Mouse (Mus musculus) lung, postnatal 0 days (tissue): ENCODE data around the gene Mia2. TPM values are rescaled to one million over a fixed set of nuclear protein-coding genes. Genes with fewer than 3 reads are reported as not detected.
"Not testable (repeated sequence)": the region's sequence is repeated elsewhere in the genome, so short reads cannot be mapped to it uniquely, and the experiment has no call there.

ENCODE experiments used
- ATAC-seq: fragments of 200-750 bp; cut with Nextera tagmentation; 2 replicates; pipeline ENCODE4 v1.8.0; 2017; ENCODE audit warnings: moderate library complexity
- DNase-seq: peaks from one replicate; pipeline ENCODE4 v3.0.0-alpha.2; 2016; ENCODE audit warnings: low spot score
- H3K27ac ChIP-seq: fragments of 300-500 bp; sonication (generic); 2 replicates; pipeline ENCODE4 v1.5.1; 2014; ENCODE audit warnings: antibody characterized with exemption, mild to moderate bottlenecking, low read length, mixed read lengths
- H3K27me3 ChIP-seq: fragments of 300-500 bp; sonication (generic); replicated peaks from 2 replicates; pipeline ENCODE4 v1.6.1; 2014; ENCODE audit warnings: low read length, mixed read lengths; ENCODE audit not compliant: insufficient read depth
- H3K36me3 ChIP-seq: fragments of 300-500 bp; sonication (generic); 2 replicates; pipeline ENCODE4 v1.6.1; 2014; ENCODE audit warnings: low read length, mixed read lengths; ENCODE audit not compliant: insufficient read depth
- H3K4me1 ChIP-seq: fragments of 300-500 bp; sonication (generic); 2 replicates; pipeline ENCODE4 v1.6.1; 2014; ENCODE audit warnings: antibody characterized with exemption, low read depth, low read length, mixed read lengths; ENCODE audit not compliant: insufficient read depth
- H3K4me2 ChIP-seq: fragments of 300-500 bp; sonication (generic); replicated peaks from 2 replicates; pipeline ENCODE4 v1.6.1; 2014; ENCODE audit warnings: low read depth, mild to moderate bottlenecking, low read length, moderate library complexity, mixed read lengths
- H3K4me3 ChIP-seq: fragments of 300-500 bp; sonication (generic); 2 replicates; pipeline ENCODE4 v1.5.1; 2014; ENCODE audit warnings: low read depth, low read length
- H3K9ac ChIP-seq: fragments of 300-500 bp; sonication (generic); replicated peaks from 2 replicates; pipeline ENCODE4 v1.6.1; 2014; ENCODE audit warnings: low read depth, mild to moderate bottlenecking
- H3K9me3 ChIP-seq: fragments of 300-500 bp; sonication (generic); 2 replicates; pipeline ENCODE4 v1.6.1; 2016; ENCODE audit warnings: low read length, mixed read lengths
- CTCF ChIP-seq: IDR thresholded peaks from 2 replicates; pipeline ENCODE4 v1.5.1; 2016; ENCODE audit warnings: antibody characterized with exemption, mild to moderate bottlenecking
- EP300 ChIP-seq: IDR thresholded peaks from 2 replicates; pipeline ENCODE4 v1.6.1; 2016; ENCODE audit warnings: antibody characterized with exemption, mild to moderate bottlenecking, control low read depth
- WGBS: fragments of 180-500 bp; shearing (Covaris S2); extraction: QIAGEN DNeasy Blood & Tissue Kit; methylation state at CpG from one replicate; pipeline ENCODE4 v1.1.7; 2014; 5-methylcytosine and 5-hydroxymethylcytosine counted together
- polyA plus RNA-seq: library from polyadenylated mRNA; unstranded; fragments of >200 nt; fragmentation: Nextera tagmentation; extraction: Ambion mirVana; gene quantifications from 2 replicates; pipeline ENCODE4 v1.2.1, GENCODE M21; 2015

The Mia2 gene
- 78.9 and 79.3 TPM in 2 replicates for polyA plus RNA-seq

DNA sequence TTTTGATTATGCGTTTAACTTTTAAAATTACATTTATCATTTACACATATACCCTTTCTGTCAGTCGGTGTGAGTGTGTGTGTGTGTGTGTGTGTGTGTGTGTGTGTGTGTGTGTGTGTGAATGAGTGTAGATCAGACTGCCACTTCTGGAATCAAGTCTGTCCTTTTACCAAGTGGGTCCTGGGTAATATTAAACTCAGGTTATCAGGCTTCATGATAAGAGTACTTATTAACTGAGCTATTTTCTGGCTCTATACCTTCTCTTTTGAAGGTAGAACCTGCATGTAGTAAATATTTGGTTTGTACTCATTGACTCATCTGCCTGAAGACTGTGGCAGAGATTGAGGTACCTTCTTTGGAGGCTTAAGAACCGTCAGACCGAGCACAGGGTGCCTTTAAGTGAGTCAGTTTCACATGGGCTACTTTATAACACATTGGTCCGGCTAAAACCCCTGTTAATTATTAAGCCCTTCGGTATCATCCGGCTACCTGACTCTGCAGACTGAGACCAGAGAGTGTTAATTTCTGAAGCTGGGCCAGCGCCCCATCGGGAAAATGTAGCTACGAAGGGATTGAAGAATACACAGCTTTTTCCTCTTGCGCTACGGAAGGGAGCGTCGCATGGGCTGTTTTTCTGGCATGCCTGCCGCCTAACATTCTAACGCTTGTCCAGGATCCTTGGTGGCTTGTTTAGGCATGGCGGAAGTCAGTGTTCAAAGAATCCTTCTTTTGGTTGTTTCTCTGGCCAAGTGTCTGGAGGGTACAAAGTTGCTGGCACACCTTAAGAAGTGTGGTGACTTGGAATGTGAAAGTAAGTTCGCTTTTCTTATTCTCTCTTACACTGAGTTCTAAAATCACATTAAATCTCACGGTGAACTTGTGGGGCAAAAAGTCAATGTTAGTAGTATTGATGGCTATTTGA is at the start of gene Mia2:
Gene Mia2, plus strand, starts transcription at position 696 of the 922 bp plus-strand sequence.
- H3K4me2 ChIP-seq = peak within 1 kb of the TSS; percentile 33
- 56% methylated on average over 19 of the region's 19 CpGs for WGBS
- peak within 1 kb of the TSS; percentile 8; the same call in 1 of the 2 replicates for H3K9ac ChIP-seq

DNA sequence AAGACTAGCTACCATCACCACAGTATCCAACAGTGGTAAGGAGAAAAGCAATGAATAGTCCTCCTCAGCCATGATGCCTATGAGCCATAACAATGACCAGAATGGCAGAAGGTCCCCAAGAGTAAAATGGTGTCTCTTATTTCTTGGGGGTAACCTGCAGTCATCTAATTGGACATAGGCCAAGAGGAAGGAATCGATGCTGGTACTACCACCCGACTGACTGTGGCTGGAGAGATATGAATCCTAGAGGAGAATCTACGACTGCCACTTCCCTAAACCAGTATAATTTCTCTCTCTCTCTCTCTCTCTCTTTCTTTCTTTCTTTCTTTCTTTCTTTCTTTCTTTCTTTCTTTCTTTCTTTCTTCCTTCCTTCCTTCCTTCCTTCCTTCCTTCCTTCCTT is 43.1 kb upstream of the Mia2 start:
- no peak overlapping the region for H3K27ac ChIP-seq
- H3K4me1 ChIP-seq = no peaks in the 10 kb centered on the region
- H3K4me3 ChIP-seq = no peak overlapping the region
- ATAC-seq (no peak), DNase-seq (no peak)
- no peaks in the 10 kb centered on the region for H3K9me3 ChIP-seq
- no peak overlapping the region for H3K4me2 ChIP-seq
- no peak overlapping the region for H3K9ac ChIP-seq
- peaks cover 11% of the 10 kb centered on the region for H3K36me3 ChIP-seq
- 75% methylated on average over 3 of the region's 3 CpGs for WGBS
- TF ChIP-seq CTCF = no peak
- TF ChIP-seq EP300 = no peak
- H3K27me3 ChIP-seq = no peaks in the 10 kb centered on the region

More for the DNA sequence above, at the start of gene Mia2:
- DNase-seq (peak; percentile 59), ATAC-seq (peak; percentile 69)
- TF ChIP-seq CTCF (no peak), EP300 (0 out of 2 replicates have a peak, but pooled peaks have one; percentile 16)
- Histone ChIP-seq H3K4me3 (peak within 1 kb of the TSS; percentile 36), H3K4me1 (no peaks in the 10 kb centered on the region), H3K27me3 (no peaks in the 10 kb centered on the region), H3K9me3 (no peaks in the 10 kb centered on the region), H3K36me3 (no peaks in the 10 kb centered on the region), H3K27ac (peak within 1 kb of the TSS; percentile 70)

DNA sequence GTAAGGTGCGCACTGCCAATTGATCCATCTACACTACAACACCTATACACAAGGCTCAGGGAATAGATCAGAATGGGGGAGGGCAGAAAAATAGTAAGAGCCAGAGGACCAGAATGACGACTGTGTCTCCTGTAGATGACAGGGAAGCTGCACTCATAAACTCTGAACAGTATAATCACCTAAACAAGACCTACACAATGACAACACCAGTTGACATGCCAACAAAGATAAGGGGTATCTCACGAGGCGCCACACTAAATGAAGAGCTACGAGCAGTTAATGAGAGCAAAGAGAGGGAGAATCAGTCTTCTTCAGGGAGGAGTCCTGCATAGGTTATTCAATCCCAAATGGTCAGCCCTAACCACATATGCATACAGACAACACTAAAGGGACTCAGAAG is 42.4 kb upstream of the Mia2 start:
- Histone ChIP-seq H3K36me3 (peaks cover 11% of the 10 kb centered on the region), H3K9me3 (no peaks in the 10 kb centered on the region), H3K4me3 (no peak overlapping the region), H3K4me1 (no peaks in the 10 kb centered on the region), H3K27ac (no peak overlapping the region), H3K4me2 (no peak overlapping the region), H3K9ac (no peak overlapping the region), H3K27me3 (no peaks in the 10 kb centered on the region)
- 87% methylated on average over 5 of the region's 5 CpGs for WGBS
- DNase-seq (no peak), ATAC-seq (no peak)
- no peak for TF ChIP-seq EP300
- no peak for TF ChIP-seq CTCF

DNA sequence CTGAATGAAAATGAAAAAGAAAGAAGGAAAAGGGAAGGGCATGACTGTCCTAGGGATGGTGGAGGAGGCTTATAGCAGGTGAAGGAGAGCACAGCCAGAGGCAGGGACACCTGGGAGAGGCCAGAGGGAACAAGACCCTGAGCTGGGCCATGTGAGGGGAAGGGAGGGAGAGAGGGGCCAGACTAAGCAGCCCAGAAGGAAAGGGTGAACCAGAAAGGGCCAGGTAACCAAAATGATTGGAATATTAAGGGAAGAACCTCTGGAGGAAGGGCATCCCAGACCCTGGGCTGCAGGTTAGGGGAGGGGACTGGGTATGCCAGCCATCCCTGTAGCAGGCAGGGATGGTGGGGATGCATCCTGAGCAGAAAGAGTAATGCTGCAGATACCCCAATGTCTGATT is 41.6 kb upstream of the Mia2 start:
- Histone ChIP-seq H3K9ac (no peak overlapping the region), H3K36me3 (peaks cover 11% of the 10 kb centered on the region), H3K27ac (no peak overlapping the region), H3K27me3 (no peaks in the 10 kb centered on the region), H3K4me2 (no peak overlapping the region), H3K4me3 (no peak overlapping the region), H3K4me1 (no peaks in the 10 kb centered on the region), H3K9me3 (no peaks in the 10 kb centered on the region)
- ATAC-seq = no peak
- DNase-seq = no peak
- TF ChIP-seq EP300 = no peak

DNA sequence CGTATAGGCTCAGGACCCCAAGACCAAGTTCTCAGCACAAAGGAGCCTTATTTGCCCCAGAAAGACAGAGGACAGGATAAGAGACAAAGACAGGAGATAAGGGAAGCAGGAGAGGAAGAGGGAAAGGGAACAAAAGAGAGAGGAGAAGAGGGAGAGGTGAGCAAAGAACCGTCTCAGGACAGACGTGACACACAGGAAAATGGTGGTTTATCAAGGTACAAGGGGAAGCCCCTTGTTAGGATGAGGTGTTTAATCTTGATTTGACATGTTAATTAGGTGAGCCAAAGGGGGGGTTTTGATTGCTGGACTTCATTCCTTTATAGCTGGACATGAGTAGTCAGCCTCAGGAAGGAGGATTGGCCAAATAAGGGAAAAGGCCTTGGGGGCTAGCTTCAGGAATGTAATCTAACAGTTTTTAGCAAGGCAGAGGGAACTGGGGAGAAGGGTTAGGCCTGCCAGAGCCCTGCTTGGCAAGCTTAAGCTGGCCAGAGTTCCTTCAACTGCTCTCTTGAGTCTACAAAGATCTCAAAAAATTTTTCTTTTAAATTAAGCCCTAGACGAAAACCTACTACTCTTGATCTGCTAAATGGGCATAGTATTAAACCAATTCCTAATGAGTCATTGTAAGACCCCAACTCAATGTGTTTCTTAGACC is 40.3 kb upstream of the Mia2 start:
- WGBS = 60% methylated on average over 4 of the region's 4 CpGs
- peaks cover 8% of the 10 kb centered on the region; the same call in 1 of the 2 replicates for H3K36me3 ChIP-seq
- H3K4me3 ChIP-seq = no peak overlapping the region

DNA sequence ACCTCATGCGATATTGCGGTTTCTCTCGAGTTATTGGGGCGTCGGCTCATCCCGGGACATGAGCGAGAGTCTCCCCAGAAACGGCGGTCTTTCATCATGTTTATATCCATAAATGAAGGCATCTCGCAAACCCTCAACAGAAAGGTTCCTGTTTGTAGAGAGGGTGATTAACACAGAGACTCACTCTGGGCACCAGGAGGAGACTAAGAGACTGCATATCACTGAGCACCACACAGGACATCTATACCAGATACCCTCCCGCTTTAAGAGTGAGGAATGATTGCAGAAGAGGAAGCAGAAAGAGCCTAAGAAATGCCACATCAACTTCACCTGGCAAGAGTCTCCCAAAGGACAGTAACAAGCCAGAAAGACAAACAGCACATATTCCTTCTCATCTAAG is 39.4 kb upstream of the Mia2 start:
- ATAC-seq (no peak), DNase-seq (no peak)
- H3K4me1 ChIP-seq = peaks cover 3% of the 10 kb centered on the region; the same call in 1 of the 2 replicates
- TF ChIP-seq EP300 (no peak), CTCF (no peak)
- no peak overlapping the region for H3K4me3 ChIP-seq
- no peak overlapping the region for H3K4me2 ChIP-seq
- no peak overlapping the region for H3K27ac ChIP-seq
- H3K9me3 ChIP-seq = no peaks in the 10 kb centered on the region
- no peak overlapping the region for H3K9ac ChIP-seq
- no peaks in the 10 kb centered on the region for H3K27me3 ChIP-seq
- H3K36me3 ChIP-seq = peaks cover 8% of the 10 kb centered on the region; the same call in 1 of the 2 replicates
- 96% methylated on average over 11 of the region's 11 CpGs for WGBS

More for the DNA sequence above, 40.3 kb upstream of the Mia2 start:
- no peaks in the 10 kb centered on the region for H3K9me3 ChIP-seq
- H3K4me1 ChIP-seq = peaks cover 3% of the 10 kb centered on the region; the same call in 1 of the 2 replicates
- no peak overlapping the region for H3K4me2 ChIP-seq
- no peaks in the 10 kb centered on the region for H3K27me3 ChIP-seq
- ATAC-seq (no peak), DNase-seq (no peak)
- H3K9ac ChIP-seq = no peak overlapping the region
- no peak for TF ChIP-seq EP300
- TF ChIP-seq CTCF = no peak
- H3K27ac ChIP-seq = no peak overlapping the region

DNA sequence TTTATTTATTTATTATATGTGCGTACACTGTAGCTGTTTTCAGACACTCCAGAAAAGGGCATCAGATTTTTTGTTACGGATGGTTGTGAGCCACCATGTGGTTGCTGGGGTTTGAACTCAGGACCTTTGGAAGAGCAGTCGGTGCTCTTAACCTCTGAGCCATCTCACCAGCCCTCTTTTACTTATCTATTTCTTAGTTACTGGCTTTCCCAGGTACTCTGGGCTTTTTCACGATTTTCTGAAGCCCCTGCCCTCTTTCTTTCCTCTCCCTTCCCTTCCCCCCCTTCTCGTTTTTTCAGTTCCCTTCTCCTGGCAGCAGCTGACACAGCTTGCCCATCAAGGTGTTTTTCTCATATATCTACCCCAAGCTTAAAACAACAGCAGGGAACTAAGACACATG is 37.4 kb upstream of the Mia2 start:
- H3K9ac ChIP-seq, H3K27ac ChIP-seq, H3K4me2 ChIP-seq, H3K27me3 ChIP-seq, H3K4me1 ChIP-seq, ATAC-seq, H3K9me3 ChIP-seq, DNase-seq, H3K36me3 ChIP-seq, H3K4me3 ChIP-seq: not testable (repeated sequence)
- WGBS = 88% methylated on average over 5 of the region's 5 CpGs
